Mouse (Mus musculus): ENCODE data around the gene Ryr2. TPM values are rescaled to one million over a fixed set of nuclear protein-coding genes. Genes with fewer than 3 reads are reported as not detected.

The Ryr2 gene
- 3.0 to 4.0 TPM (median 3.6 TPM) in 4 replicates for total RNA-seq (2023; ENCODE audit: inconsistent age)

GRCm38 (mm10) chr13:12106662-12107632 is at the start of gene Ryr2:
Gene Ryr2, minus strand, starts transcription at chr13:12106945.

Other genes starting within 250 kb of the Ryr2 start
- gene Mtr, start 151.2 kb upstream of the Ryr2 start, total RNA-seq (2023; ENCODE audit: inconsistent age): 38.9 to 43.7 TPM (median 40.8 TPM) in 4 replicates
- gene Actn2, start 233.8 kb upstream of the Ryr2 start, total RNA-seq (2023; ENCODE audit: inconsistent age): not detected in 4 replicates

All from B cell, adult (primary cell).